Mouse (Mus musculus): ENCODE measurements around the gene Fasn.
"Not testable (repeated sequence)": the region's sequence is repeated elsewhere in the genome, so short reads cannot be mapped to it uniquely, and the experiment has no call there.

Gene Fasn

GRCm38 (mm10) chr11:120798244-120798643, 26.1 kb downstream of the Fasn start:
- DNase-seq (ENCODE audit: low read depth, low spot score), result no peak

GRCm38 (mm10) chr11:120796614-120796946, 27.8 kb downstream of the Fasn start:
- no peak for DNase-seq (ENCODE audit: low read depth, low spot score)

GRCm38 (mm10) chr11:120795756-120796613, 28.4 kb downstream of the Fasn start, which contains the start of gene Dus1l:
Gene Dus1l, minus strand, starts transcription at chr11:120796403.
- peak; percentile 95 for DNase-seq (ENCODE audit: low read depth, low spot score)

GRCm38 (mm10) chr11:120792652-120793051, 31.7 kb downstream of the Fasn start:
- DNase-seq (ENCODE audit: low read depth, low spot score), result no peak

- DNase-seq (ENCODE audit: low read depth, low spot score), result no peak
These were observed 34.5 kb downstream of the Fasn start for GRCm38 (mm10) chr11:120789810-120790209.

- no peak for DNase-seq (ENCODE audit: low read depth, low spot score)
These were observed 35.0 kb downstream of the Fasn start for GRCm38 (mm10) chr11:120789355-120789754.

- not testable (repeated sequence) for DNase-seq (ENCODE audit: low read depth, low spot score)
These were observed 35.9 kb downstream of the Fasn start for GRCm38 (mm10) chr11:120788460-120788859.

GRCm38 (mm10) chr11:120785145-120785544, 39.2 kb downstream of the Fasn start:
- DNase-seq (ENCODE audit: low read depth, low spot score), result no peak

GRCm38 (mm10) chr11:120784064-120784791, 40.1 kb downstream of the Fasn start, which contains the start of the genes Rfng and Gps1:
Gene Rfng, minus strand, starts transcription at chr11:120784207.
Gene Gps1, plus strand, starts transcription at chr11:120784272.
- peak; percentile 27 for DNase-seq (ENCODE audit: low read depth, low spot score)

GRCm38 (mm10) chr11:120783426-120784063, 40.8 kb downstream of the Fasn start:
- no peak for DNase-seq (ENCODE audit: low read depth, low spot score)

- DNase-seq (ENCODE audit: low read depth, low spot score), result not testable (repeated sequence)
These were observed 43.0 kb downstream of the Fasn start for GRCm38 (mm10) chr11:120781361-120781760.

GRCm38 (mm10) chr11:120779876-120780275, 44.5 kb downstream of the Fasn start:
- no peak for DNase-seq (ENCODE audit: low read depth, low spot score)

- no peak for DNase-seq (ENCODE audit: low read depth, low spot score)
These were observed 47.2 kb downstream of the Fasn start for GRCm38 (mm10) chr11:120777123-120777522.

- peak; percentile 76 for DNase-seq (ENCODE audit: low read depth, low spot score)
These were observed 48.4 kb downstream of the Fasn start for GRCm38 (mm10) chr11:120775774-120776469.

- DNase-seq (ENCODE audit: low read depth, low spot score), result no peak
These were observed 50.7 kb downstream of the Fasn start for GRCm38 (mm10) chr11:120773463-120774190.

GRCm38 (mm10) chr11:120772749-120773148, 51.6 kb downstream of the Fasn start:
- DNase-seq (ENCODE audit: low read depth, low spot score), result no peak

GRCm38 (mm10) chr11:120768206-120768605, 56.1 kb downstream of the Fasn start:
- DNase-seq (ENCODE audit: low read depth, low spot score), result no peak

GRCm38 (mm10) chr11:120767023-120767422, 57.3 kb downstream of the Fasn start:
- DNase-seq (ENCODE audit: low read depth, low spot score), result not testable (repeated sequence)

- not testable (repeated sequence) for DNase-seq (ENCODE audit: low read depth, low spot score)
These were observed 61.0 kb downstream of the Fasn start for GRCm38 (mm10) chr11:120763121-120763999.

- DNase-seq (ENCODE audit: low read depth, low spot score), result not testable (repeated sequence)
These were observed 61.7 kb downstream of the Fasn start, which contains the start of gene Hmga1b for GRCm38 (mm10) chr11:120762672-120763041. Gene Hmga1b, plus strand, starts transcription at chr11:120762794.

All from telencephalon, adult 2 months (tissue).